In the genomic region with DNA sequence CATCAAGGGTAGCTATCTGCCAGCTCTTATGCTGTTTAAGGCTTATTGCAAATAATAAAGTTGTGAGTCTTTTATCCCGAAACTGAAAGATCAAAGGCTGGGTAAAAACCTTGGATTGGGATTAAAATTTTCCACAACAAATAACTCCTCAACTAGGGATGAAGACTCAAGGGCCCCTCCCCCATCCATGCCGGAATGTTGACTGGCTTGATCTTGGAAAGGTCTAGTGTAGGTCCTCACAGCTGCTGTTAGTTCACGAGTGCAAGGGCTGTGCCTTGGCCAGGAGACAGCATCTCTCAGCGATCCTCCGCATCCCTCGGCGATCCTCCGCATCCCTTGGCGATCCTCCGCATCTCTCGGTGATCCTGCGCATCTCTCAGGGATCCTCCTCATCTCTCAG, we compare ENCODE assay signal across 24 mouse cellular contexts.
"Had no signal": no experiment of that assay in that cellular context is flagged by ENCODE, and none has a peak within 500 bp of the region (broad histone marks: within the 10 kb centered on the region; RNA-seq: fewer than 3 reads in every experiment).

No protein-coding gene starts in this region.

- H3K9me3 ChIP-seq: embryonic facial prominence, embryonic 12.5 days; embryonic facial prominence, embryonic 13.5 days; embryonic facial prominence, embryonic 15.5 days; forebrain, embryonic 10.5 days; forebrain, embryonic 12.5 days; forebrain, embryonic 13.5 days; forebrain, embryonic 15.5 days had no signal

- H3K4me3 ChIP-seq: embryonic facial prominence, embryonic 10.5 days; embryonic facial prominence, embryonic 12.5 days; embryonic facial prominence, embryonic 13.5 days; embryonic facial prominence, embryonic 15.5 days; erythroblast, embryonic 14.5 days; forebrain, embryonic 10.5 days; forebrain, embryonic 12.5 days; forebrain, embryonic 13.5 days; forebrain, embryonic 15.5 days; gastrocnemius, adult 2 months; heart, adult 2 months had no signal

- H3K9ac ChIP-seq: embryonic facial prominence, embryonic 12.5 days; embryonic facial prominence, embryonic 13.5 days; embryonic facial prominence, embryonic 15.5 days; forebrain, embryonic 12.5 days; forebrain, embryonic 13.5 days; forebrain, embryonic 15.5 days; forebrain, postnatal 0 days had no signal

- DNase-seq: cerebellum, adult 9-11 months; cerebellum, postnatal 10 days; cerebellum, postnatal 14 days; cerebellum, postnatal 25 days; cerebellum, postnatal 36 days; embryo, embryonic 11 days; forebrain, postnatal 0 days; gastrocnemius, adult 2 months; gastrocnemius, postnatal 10 days; gastrocnemius, postnatal 14 days; gastrocnemius, postnatal 25 days; gastrocnemius, postnatal 36 days; heart, adult 11 months; heart, adult 18-20 months; heart, adult 2 months had no signal

- H3K27ac ChIP-seq: embryonic facial prominence, embryonic 10.5 days; embryonic facial prominence, embryonic 12.5 days; embryonic facial prominence, embryonic 13.5 days; embryonic facial prominence, embryonic 15.5 days; forebrain, embryonic 10.5 days; forebrain, embryonic 12.5 days; forebrain, embryonic 13.5 days; forebrain, embryonic 15.5 days; gastrocnemius, adult 2 months; heart, adult 2 months had no signal

- H3K36me3 ChIP-seq: embryonic facial prominence, embryonic 10.5 days; embryonic facial prominence, embryonic 12.5 days; embryonic facial prominence, embryonic 13.5 days; embryonic facial prominence, embryonic 15.5 days; forebrain, embryonic 10.5 days; forebrain, embryonic 12.5 days; forebrain, embryonic 15.5 days had no signal
